Mouse (Mus musculus) NIH3T3 (cell line): Measurements from ENCODE around the gene Clk3.

Experiments used
- DNase-seq: peaks from one replicate; pipeline ENCODE4 v3.0.0-alpha.2; 2012; ENCODE audit warnings: low read depth

The Clk3 gene

GRCm38 (mm10) chr9:57770214-57770613, 4.6 kb upstream of the Clk3 start:
- DNase-seq = no peak

- DNase-seq = no peak
Measured at GRCm38 (mm10) chr9:57769539-57770069, 3.9 kb upstream of the Clk3 start.

- DNase-seq = no peak
Measured at GRCm38 (mm10) chr9:57767231-57767630, 1.6 kb upstream of the Clk3 start.

GRCm38 (mm10) chr9:57766431-57766830, 771 bp upstream of the Clk3 start:
- DNase-seq = no peak

- peak; percentile 93 for DNase-seq
Measured at GRCm38 (mm10) chr9:57764974-57765363, 691 bp downstream of the Clk3 start.

- peak; percentile 72 for DNase-seq
Measured at GRCm38 (mm10) chr9:57764147-57764973, 1.3 kb downstream of the Clk3 start.

- peak; percentile 70 for DNase-seq
Measured at GRCm38 (mm10) chr9:57762563-57762991, 3.1 kb downstream of the Clk3 start.

- peak; percentile 67 for DNase-seq
Measured at GRCm38 (mm10) chr9:57761563-57762551, 3.8 kb downstream of the Clk3 start.

- no peak for DNase-seq
Measured at GRCm38 (mm10) chr9:57760416-57761146, 5.1 kb downstream of the Clk3 start.

GRCm38 (mm10) chr9:57759289-57759688, 6.4 kb downstream of the Clk3 start:
- DNase-seq = peak; percentile 71

- no peak for DNase-seq
Measured at GRCm38 (mm10) chr9:57758528-57758927, 7.1 kb downstream of the Clk3 start.

GRCm38 (mm10) chr9:57757578-57757977, 8.1 kb downstream of the Clk3 start:
- DNase-seq = no peak

GRCm38 (mm10) chr9:57750901-57751300, 14.8 kb downstream of the Clk3 start:
- DNase-seq = no peak

GRCm38 (mm10) chr9:57748831-57749230, 16.8 kb downstream of the Clk3 start:
- no peak for DNase-seq

- DNase-seq = no peak
Measured at GRCm38 (mm10) chr9:57748137-57748536, 17.5 kb downstream of the Clk3 start.

GRCm38 (mm10) chr9:57747067-57747466, 18.6 kb downstream of the Clk3 start:
- no peak for DNase-seq

- DNase-seq = peak; percentile 77
Measured at GRCm38 (mm10) chr9:57744462-57745091, 21.1 kb downstream of the Clk3 start.

GRCm38 (mm10) chr9:57739863-57740262, 25.8 kb downstream of the Clk3 start:
- no peak for DNase-seq

GRCm38 (mm10) chr9:57733606-57734005, 32.1 kb downstream of the Clk3 start:
- no peak for DNase-seq

- peak; percentile 10 for DNase-seq
Measured at GRCm38 (mm10) chr9:57728312-57728711, 37.3 kb downstream of the Clk3 start.

GRCm38 (mm10) chr9:57724701-57725100, 41.0 kb downstream of the Clk3 start:
- DNase-seq = no peak
